Mouse (Mus musculus): ENCODE data around the gene Acsbg1. TPM values are rescaled to one million over a fixed set of nuclear protein-coding genes. Genes with fewer than 3 reads are reported as not detected.

Gene Acsbg1
- total RNA-seq, 2 experiments from 2014 or later = not detected

- no peak for ATAC-seq (replicated peaks; ENCODE audit: low FRiP score, poor library complexity, severe bottlenecking)
These were observed 12.2 kb upstream of the Acsbg1 start for GRCm38 (mm10) chr9:54673887-54674286.

- no peak for ATAC-seq (replicated peaks; ENCODE audit: low FRiP score, poor library complexity, severe bottlenecking)
These were observed 10.3 kb upstream of the Acsbg1 start for GRCm38 (mm10) chr9:54671962-54672361.

- no peak for ATAC-seq (replicated peaks; ENCODE audit: low FRiP score, poor library complexity, severe bottlenecking)
These were observed 6.8 kb upstream of the Acsbg1 start for GRCm38 (mm10) chr9:54668455-54668854.

DNA sequence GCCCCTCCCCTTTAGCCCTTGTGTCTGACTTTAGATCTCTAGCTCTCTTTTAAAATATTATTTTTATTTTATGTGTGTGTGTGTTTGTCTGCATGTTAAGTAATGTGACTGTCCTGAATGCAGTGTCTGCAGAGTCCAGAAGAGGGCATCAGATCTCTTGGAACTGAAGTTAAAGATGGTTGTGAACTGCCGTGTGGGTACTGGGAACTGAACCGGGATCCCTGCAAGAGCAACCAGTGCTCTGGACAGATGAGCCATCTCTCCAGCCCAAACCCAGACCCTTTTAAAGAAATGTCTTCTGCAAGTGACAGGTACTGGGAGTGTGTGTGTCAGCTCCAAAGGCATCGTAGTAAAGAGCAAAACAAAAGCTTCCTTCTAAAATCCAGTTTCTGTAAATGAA, 4.4 kb upstream of the Acsbg1 start:
- no peak for ATAC-seq (replicated peaks; ENCODE audit: low FRiP score, poor library complexity, severe bottlenecking)

DNA sequence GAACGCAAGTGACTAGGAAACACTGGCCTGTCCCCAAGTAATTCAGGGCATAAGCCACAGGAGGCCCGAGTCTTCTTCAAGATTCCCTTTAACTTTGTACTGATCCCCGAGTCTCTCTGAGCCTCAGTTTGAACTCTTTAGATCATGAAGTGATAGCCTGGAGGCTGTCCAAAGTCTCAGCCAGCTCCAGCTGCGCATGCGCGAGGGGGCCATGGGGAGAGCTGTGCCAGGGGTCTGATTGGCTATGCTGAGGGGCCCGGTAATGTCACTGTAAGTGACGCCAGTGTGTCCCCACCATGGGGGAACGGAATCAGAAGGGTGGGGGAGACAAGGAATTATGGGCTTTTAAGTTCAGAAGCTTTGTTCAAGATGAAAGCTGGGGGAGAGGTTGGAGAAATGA, 2.7 kb upstream of the Acsbg1 start:
- no peak for ATAC-seq (replicated peaks; ENCODE audit: low FRiP score, poor library complexity, severe bottlenecking)

DNA sequence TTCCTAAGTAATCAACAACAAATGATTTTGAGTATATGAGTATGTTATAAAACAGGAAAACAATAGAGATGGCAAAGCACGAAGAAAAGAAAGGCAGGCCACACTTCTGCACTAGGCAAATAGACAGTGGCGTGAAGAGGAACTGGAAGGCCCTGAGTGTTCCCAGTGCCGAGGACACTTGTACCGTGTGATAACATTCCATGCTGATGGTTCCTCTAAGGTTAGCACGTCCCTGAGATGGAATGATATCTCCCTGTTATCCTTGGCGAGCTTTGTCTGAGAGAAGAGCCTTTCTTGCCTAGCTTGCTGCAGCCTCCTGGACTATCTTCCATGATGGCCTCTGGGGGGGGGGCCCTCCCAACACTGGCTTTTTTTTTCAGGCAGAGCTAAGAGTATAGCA, 2.9 kb downstream of the Acsbg1 start:
- no peak for ATAC-seq (replicated peaks; ENCODE audit: low FRiP score, poor library complexity, severe bottlenecking)

DNA sequence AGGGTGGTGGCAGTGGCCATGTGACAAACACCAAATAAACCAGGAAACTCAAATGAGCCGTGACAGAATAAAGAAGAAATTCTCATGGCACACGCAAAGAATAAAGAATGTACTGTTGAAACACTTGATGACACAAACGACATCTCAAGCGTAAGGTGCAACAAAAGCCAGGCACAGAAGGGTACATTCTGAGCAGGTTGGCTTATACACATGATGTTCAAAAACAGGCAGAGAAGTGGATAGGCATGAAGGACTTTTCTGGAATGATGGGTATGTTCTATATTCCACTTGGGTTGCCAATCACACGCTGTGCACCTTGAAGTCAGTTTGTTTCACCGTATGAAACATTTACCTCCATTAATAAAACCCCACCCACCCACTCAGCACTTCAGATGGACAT, 5.3 kb downstream of the Acsbg1 start:
- no peak for ATAC-seq (replicated peaks; ENCODE audit: low FRiP score, poor library complexity, severe bottlenecking)

DNA sequence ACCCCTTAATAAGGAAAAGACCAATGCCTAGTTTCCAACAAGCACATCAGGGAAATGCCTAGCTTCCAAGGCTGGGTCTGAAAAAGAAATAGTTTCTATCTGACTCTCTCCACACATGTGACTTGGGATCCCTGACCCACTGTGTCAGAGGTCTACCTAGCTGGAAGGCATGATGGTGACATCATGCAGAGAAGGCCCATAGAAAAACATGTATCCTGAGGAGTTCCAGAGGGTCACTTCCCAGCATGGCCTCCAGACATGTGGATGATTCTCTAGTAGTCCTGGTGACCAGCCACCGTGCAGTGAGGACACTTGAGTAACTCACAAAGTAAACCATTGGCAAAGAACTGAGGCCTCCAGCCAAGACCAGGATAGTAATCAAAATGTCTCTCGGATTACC, 5.8 kb downstream of the Acsbg1 start:
- ATAC-seq (replicated peaks; ENCODE audit: low FRiP score, poor library complexity, severe bottlenecking) = no peak

- no peak for ATAC-seq (replicated peaks; ENCODE audit: low FRiP score, poor library complexity, severe bottlenecking)
These were observed 8.9 kb downstream of the Acsbg1 start for GRCm38 (mm10) chr9:54652778-54653177.

DNA sequence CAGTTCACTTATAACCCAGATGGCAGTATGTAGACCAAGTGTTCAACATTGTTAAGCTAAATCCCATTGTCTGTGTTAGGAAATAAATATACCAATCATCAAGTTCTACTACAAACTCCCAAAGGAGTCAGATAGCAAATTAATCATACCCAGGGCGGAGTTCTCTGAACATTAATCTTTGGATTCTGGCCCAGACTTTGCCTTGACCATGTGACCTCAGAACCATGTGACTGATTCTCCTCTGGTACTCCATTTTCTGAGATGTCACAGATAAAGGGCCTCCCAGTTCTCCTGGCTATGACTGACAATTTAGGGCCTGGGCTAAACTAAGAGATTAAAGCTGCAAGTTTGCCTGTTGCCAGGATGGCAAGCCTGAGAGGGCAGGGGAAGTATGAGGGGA, 12.3 kb downstream of the Acsbg1 start:
- ATAC-seq (replicated peaks; ENCODE audit: low FRiP score, poor library complexity, severe bottlenecking) = no peak

DNA sequence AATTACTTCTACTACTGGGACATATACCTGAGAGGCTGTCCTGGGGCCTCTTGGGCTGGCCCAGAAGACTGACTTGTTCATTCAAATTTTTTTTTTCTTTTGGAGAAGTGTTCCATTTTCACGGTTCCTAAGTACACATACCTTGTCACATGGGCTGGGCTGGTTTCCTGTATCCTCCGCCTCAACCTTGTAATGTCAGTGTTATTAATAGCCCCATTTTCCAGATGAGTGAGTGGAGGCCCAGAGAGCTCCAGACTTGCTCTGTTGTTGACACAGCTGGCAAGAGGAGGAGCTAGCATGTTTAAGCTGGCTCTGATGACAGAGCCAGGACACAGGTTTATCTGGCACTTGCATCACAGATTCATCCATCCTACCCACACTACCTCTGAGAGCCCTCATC, 14.2 kb downstream of the Acsbg1 start:
- ATAC-seq (replicated peaks; ENCODE audit: low FRiP score, poor library complexity, severe bottlenecking) = no peak

- ATAC-seq (replicated peaks; ENCODE audit: low FRiP score, poor library complexity, severe bottlenecking) = no peak
These were observed 15.4 kb downstream of the Acsbg1 start for GRCm38 (mm10) chr9:54646252-54646651.

- ATAC-seq (replicated peaks; ENCODE audit: low FRiP score, poor library complexity, severe bottlenecking) = no peak
These were observed 16.1 kb downstream of the Acsbg1 start for GRCm38 (mm10) chr9:54645530-54645929.

DNA sequence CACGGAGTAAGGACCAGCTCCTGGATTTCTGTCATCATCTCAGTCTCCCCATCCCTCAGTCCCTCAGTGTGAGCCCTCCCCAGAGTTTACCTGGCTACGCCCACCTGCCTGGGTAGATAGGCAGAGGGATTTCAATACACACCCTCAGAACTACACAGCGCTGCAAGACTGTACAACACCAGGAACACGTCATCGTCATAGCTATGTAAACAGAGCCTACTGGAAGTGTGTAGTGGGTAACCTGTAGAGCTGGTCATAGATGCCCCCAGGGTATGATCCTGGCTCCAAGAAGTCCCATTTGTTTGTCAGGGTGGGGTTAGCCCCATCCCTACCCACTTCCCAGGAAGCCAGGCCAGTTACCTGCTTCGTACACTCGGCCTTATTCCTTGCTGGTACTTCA, 18.5 kb downstream of the Acsbg1 start:
- ATAC-seq (replicated peaks; ENCODE audit: low FRiP score, poor library complexity, severe bottlenecking) = no peak

GRCm38 (mm10) chr9:54642556-54642955, 19.1 kb downstream of the Acsbg1 start:
- ATAC-seq (replicated peaks; ENCODE audit: low FRiP score, poor library complexity, severe bottlenecking) = no peak

DNA sequence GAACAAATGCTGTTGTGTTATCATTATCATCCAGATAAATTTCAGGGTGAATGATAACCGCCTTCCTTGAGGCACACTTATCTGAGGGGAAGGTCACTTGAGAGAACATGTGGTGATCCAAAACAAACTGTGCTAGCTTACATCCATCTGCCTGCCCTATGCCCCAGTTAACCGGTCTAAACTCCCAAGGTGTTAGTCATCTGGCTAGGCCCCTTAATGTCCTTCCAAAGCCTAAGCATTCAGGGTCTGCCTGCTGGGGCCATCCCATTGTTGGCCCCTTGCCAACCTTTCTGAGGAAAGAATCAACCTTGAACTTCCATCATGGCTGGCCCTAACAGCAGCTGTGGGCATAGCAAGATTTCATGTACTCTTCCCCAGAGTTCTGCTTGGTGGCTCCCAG, 19.5 kb downstream of the Acsbg1 start:
- no peak for ATAC-seq (replicated peaks; ENCODE audit: low FRiP score, poor library complexity, severe bottlenecking)

DNA sequence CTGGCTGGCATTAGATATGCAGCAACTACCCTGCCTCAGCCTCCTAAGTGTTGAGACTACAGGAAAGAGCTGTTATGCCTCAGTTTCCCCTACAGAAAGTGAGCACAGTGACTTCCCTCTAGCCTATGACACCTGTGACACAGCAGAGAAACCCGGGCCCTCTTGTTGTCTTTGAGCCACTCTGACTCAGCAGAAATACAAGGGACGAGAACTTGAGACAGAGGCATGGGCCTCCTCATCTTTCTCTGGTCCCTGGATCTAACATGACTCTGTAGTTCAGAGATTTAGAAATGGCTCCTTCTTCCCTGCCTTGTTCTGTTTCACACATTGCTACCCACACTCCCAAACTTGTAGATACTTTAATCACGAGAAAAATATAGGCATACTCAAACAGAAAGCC, 20.1 kb downstream of the Acsbg1 start:
- no peak for ATAC-seq (replicated peaks; ENCODE audit: low FRiP score, poor library complexity, severe bottlenecking)

DNA sequence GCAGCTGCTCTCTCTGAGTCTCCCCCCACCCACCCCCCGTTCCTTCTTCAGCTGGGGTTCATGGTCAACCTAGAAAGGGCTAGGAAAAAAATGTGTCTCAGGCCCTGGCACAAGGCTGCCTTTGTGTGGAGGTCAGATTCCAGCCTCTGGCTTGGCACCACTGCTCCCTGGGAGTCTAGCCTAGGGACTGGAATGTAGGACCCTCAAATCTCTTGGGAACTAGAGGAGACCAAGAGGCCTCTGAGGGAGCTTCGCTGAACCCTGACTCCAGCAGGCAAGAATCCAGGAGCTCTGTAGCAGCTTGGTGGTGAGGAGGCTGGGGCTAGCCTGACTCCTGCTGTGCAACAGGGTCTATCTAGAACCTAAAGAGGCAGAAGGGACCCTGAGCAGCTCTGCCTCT, 22.5 kb downstream of the Acsbg1 start:
- no peak for ATAC-seq (replicated peaks; ENCODE audit: low FRiP score, poor library complexity, severe bottlenecking)

DNA sequence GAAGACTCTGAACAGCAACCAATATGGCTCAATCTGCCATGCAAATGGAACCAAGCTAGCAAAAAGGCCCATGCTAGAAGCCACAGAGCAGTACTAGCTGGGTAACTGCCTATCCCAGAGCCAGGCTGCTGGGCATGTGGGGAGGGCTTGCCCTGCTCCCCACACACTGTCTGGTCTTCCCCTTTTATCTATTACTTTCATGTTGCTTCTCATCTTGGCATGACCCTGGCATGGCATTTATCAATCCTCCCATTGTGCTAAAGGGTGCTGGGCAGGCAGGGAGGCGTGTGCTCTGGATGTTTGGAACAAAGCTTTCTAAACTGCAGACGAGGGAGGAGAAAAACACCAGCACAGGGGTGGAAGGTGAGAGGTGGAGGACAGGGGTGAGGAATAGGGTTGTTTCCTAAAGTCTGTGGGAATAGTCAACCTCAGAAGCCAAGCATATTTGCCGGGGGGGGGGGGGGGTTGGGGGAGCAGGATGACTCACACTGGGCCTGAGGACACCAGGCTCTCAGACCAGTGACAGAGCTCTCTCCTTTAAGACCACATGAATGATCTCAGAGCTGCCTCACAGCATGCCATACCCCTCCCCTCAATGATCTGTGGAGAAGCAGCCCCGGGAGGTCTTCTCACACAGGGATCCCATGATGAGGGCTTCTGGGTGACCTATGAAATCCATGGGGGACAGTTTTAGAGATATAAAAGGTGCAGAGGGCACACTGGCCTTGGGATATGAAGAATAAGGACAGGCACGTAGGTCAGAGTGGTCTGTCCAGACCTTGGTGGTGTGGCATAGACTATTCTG, 24.0 kb downstream of the Acsbg1 start:
- peak; percentile 63 for ATAC-seq (replicated peaks; ENCODE audit: low FRiP score, poor library complexity, severe bottlenecking)

DNA sequence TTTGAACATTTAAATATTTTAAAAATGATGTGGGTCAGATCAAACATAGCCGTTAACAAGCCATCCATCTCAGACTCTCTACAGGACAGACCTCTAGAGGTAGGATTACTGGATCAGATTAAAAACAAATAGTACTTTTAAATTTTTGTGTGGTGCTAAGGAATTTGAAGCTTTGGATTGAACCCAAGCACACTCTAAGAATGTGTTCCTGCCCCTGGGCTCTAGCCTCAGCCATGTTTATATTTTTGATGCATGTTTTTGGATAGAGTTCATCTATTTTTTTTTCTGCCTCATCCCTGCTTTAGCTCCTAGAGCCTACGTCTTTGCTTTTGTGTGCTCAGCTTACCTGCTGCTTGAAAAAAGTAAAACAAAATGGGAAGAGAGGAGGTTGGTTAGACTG, 28.3 kb downstream of the Acsbg1 start:
- no peak for ATAC-seq (replicated peaks; ENCODE audit: low FRiP score, poor library complexity, severe bottlenecking)

DNA sequence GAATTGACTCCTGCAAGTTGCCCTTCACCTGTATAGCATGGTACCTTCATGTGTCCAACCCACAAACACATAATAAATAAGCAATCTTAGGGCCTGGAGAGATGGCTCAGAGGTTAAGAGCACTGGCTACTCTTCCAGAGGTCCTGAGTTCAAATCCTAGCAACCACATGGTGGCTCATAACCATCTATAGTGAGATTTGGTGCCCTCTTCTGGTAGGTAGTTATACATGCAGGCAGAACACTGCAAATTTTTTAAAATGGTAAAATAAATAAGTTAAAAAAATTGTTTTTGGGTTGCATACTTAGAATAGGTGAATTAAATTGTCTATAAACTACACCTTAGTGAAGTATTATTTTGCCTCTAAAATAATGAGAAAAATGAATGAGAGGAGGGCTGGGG, 30.8 kb downstream of the Acsbg1 start:
- no peak for ATAC-seq (replicated peaks; ENCODE audit: low FRiP score, poor library complexity, severe bottlenecking)

GRCm38 (mm10) chr9:54629613-54630261, 31.9 kb downstream of the Acsbg1 start:
- ATAC-seq (replicated peaks; ENCODE audit: low FRiP score, poor library complexity, severe bottlenecking) = no peak
